In genomic region chr11:75157037-75157436, GRCm38 (mm10) we compare ENCODE assay signal across 11 mouse cellular contexts. TPM values are rescaled to one million over a fixed set of nuclear protein-coding genes. Genes with fewer than 3 reads are reported as not detected.
A peak's percentile ranks its signal among the peaks of the same experiment; 100 is the strongest.
DNase-seq lines count a peak whose midpoint lies in the region; ATAC-seq lines count a peak whose summit lies in the region.
"Had no signal": no experiment of that assay in that cellular context is flagged by ENCODE, and none has a peak within 500 bp of the region (broad histone marks: within the 10 kb centered on the region; RNA-seq: fewer than 3 reads in every experiment).

No protein-coding gene starts in this region.

- WGBS in lung, embryonic 16.5 days = 18% methylated on average over 4 of the region's 4 CpGs
- 41% methylated on average over 4 of the region's 4 CpGs for WGBS in neural tube, embryonic 15.5 days
- 57% methylated on average over 4 of the region's 4 CpGs for WGBS in forebrain, embryonic 14.5 days

- no peaks in the 10 kb centered on the region for H3K9me3 ChIP-seq in lung, embryonic 16.5 days (ENCODE audit: control insufficient read depth, low read length)
- H3K9me3 ChIP-seq in neural tube, embryonic 15.5 days (replicated peaks) = no peaks in the 10 kb centered on the region
- H3K9me3 ChIP-seq in forebrain, embryonic 14.5 days (replicated peaks; ENCODE audit: control insufficient read depth, low read length) = no peaks in the 10 kb centered on the region
- H3K9me3 ChIP-seq: forebrain, embryonic 15.5 days had no signal

- no peaks in the 10 kb centered on the region for H3K27me3 ChIP-seq in lung, embryonic 16.5 days (ENCODE audit: control insufficient read depth, insufficient read depth, low read depth, low read length)
- peaks cover under 1% of the 10 kb centered on the region; the same call in 1 of the 2 replicates for H3K27me3 ChIP-seq in neural tube, embryonic 15.5 days (replicated peaks)
- H3K27me3 ChIP-seq in forebrain, embryonic 14.5 days (replicated peaks; ENCODE audit: control insufficient read depth, insufficient read depth, low read length) = no peaks in the 10 kb centered on the region
- H3K27me3 ChIP-seq: forebrain, embryonic 15.5 days had no signal

- no peak for ATAC-seq in lung, embryonic 16.5 days (ENCODE audit: low read depth)
- no peak for ATAC-seq in neural tube, embryonic 15.5 days (ENCODE audit: low FRiP score)
- ATAC-seq in forebrain, embryonic 14.5 days = no peak
- ATAC-seq: forebrain, embryonic 15.5 days had no signal

- peak overlapping the region; percentile 82 for H3K27ac ChIP-seq in lung, embryonic 16.5 days (ENCODE audit: low read length)
- 0 out of 2 replicates have a peak overlapping the region, but pooled peaks have one; percentile 28 for H3K27ac ChIP-seq in neural tube, embryonic 15.5 days (replicated peaks)
- no peak overlapping the region for H3K27ac ChIP-seq in forebrain, embryonic 14.5 days (ENCODE audit: low read depth, low read length)
- H3K27ac ChIP-seq: forebrain, embryonic 15.5 days had no signal

- H3K4me1 ChIP-seq in lung, embryonic 16.5 days (replicated peaks; ENCODE audit: control insufficient read depth, insufficient read depth, low read length) = peaks cover 51% of the 10 kb centered on the region
- H3K4me1 ChIP-seq in neural tube, embryonic 15.5 days = 0 out of 2 replicates have a peak, but pooled peaks cover 5% of the 10 kb centered on the region
- H3K4me1 ChIP-seq in forebrain, embryonic 14.5 days (ENCODE audit: control insufficient read depth, insufficient read depth, low read length) = no peaks in the 10 kb centered on the region

- no peak overlapping the region for H3K4me3 ChIP-seq in lung, embryonic 16.5 days (ENCODE audit: low read length)
- H3K4me3 ChIP-seq in neural tube, embryonic 15.5 days (replicated peaks) = no peak overlapping the region
- no peak overlapping the region for H3K4me3 ChIP-seq in forebrain, embryonic 14.5 days (ENCODE audit: low read depth, low read length)
- H3K4me3 ChIP-seq: forebrain, embryonic 15.5 days had no signal

- no peak overlapping the region for H3K4me2 ChIP-seq in lung, embryonic 16.5 days (ENCODE audit: low read depth, low read length)
- H3K4me2 ChIP-seq in neural tube, embryonic 15.5 days = no peak overlapping the region
- H3K4me2 ChIP-seq in forebrain, embryonic 14.5 days (ENCODE audit: low read length) = no peak overlapping the region
- H3K4me2 ChIP-seq: forebrain, embryonic 15.5 days; liver, embryonic 11.5 days; midbrain, embryonic 11.5 days had no signal

- H3K36me3 ChIP-seq in lung, embryonic 16.5 days (ENCODE audit: control insufficient read depth, insufficient read depth, low read length) = no peaks in the 10 kb centered on the region; the same call in 1 of the 2 replicates
- peaks cover 20% of the 10 kb centered on the region for H3K36me3 ChIP-seq in neural tube, embryonic 15.5 days
- H3K36me3 ChIP-seq in forebrain, embryonic 14.5 days (ENCODE audit: control insufficient read depth, insufficient read depth, low read length) = peaks cover 47% of the 10 kb centered on the region

- H3K9ac ChIP-seq in lung, embryonic 16.5 days (ENCODE audit: low read length) = 0 out of 2 replicates have a peak overlapping the region, but pooled peaks have one; percentile 8
- H3K9ac ChIP-seq in neural tube, embryonic 15.5 days (replicated peaks) = no peak overlapping the region
- H3K9ac ChIP-seq in forebrain, embryonic 14.5 days (ENCODE audit: low read length) = no peak overlapping the region
- H3K9ac ChIP-seq: forebrain, embryonic 15.5 days had no signal

- DNase-seq in gastrocnemius, adult 18-20 months (ENCODE audit: low spot score) = peak; percentile 23
- no peak for DNase-seq in gastrocnemius, postnatal 10 days
- no peak for DNase-seq in lung, postnatal 14 days
- peak; percentile 35 for DNase-seq in heart, postnatal 4 days
- no peak for DNase-seq in forebrain, embryonic 14.5 days (ENCODE audit: low spot score)
- no peak for DNase-seq in spleen, postnatal 14 days (ENCODE audit: low spot score in 2 of 2)

RNA-seq across cellular contexts. Expression of gene Hic1, which starts 12.3 kb away (rescaled TPM):
- 1 to 10 TPM; 1.8 to 6.6 TPM for total RNA-seq in gastrocnemius, adult 18-20 months (2021)
- 10 to 100 TPM; 21.1 to 27.1 TPM for total RNA-seq in gastrocnemius, postnatal 10 days (2021)
- polyA plus RNA-seq in lung, embryonic 16.5 days (2015; fragmentation: Nextera tagmentation; extraction: Ambion mirVana) = 8.4 and 8.5 TPM in 2 replicates
- total RNA-seq in heart, postnatal 4 days (2021) = 10 to 100 TPM; 42.6 to 49.5 TPM
- 5.3 and 10.7 TPM in 2 replicates for polyA plus RNA-seq in neural tube, embryonic 15.5 days (2015; fragmentation: Nextera tagmentation; extraction: Ambion mirVana)
- 1.3 and 2.0 TPM in 2 replicates for polyA plus RNA-seq in forebrain, embryonic 14.5 days (2014; fragmentation: Nextera tagmentation; extraction: Ambion mirVana)

RNA-seq across cellular contexts. Expression of gene Ovca2, which starts 21.6 kb away (rescaled TPM):
- total RNA-seq in gastrocnemius, adult 18-20 months (2021) = 1 to 10 TPM; 2.5 to 2.8 TPM
- 1 to 10 TPM; 4.7 to 5.1 TPM for total RNA-seq in gastrocnemius, postnatal 10 days (2021)
- polyA plus RNA-seq in lung, embryonic 16.5 days (2015; fragmentation: Nextera tagmentation; extraction: Ambion mirVana) = 24.0 and 24.2 TPM in 2 replicates
- total RNA-seq in heart, postnatal 4 days (2021) = 1 to 10 TPM; 8.1 to 8.7 TPM
- polyA plus RNA-seq in neural tube, embryonic 15.5 days (2015; fragmentation: Nextera tagmentation; extraction: Ambion mirVana) = 12.6 and 15.4 TPM in 2 replicates
- polyA plus RNA-seq in forebrain, embryonic 14.5 days (2014; fragmentation: Nextera tagmentation; extraction: Ambion mirVana) = 24.3 and 24.6 TPM in 2 replicates

RNA-seq across cellular contexts. Expression of gene Dph1, which starts 34.0 kb away (rescaled TPM):
- 1 to 10 TPM; 4.6 to 5.6 TPM for total RNA-seq in gastrocnemius, adult 18-20 months (2021)
- 1 to 10 TPM; 8.3 to 8.4 TPM for total RNA-seq in gastrocnemius, postnatal 10 days (2021)
- polyA plus RNA-seq in lung, embryonic 16.5 days (2015; fragmentation: Nextera tagmentation; extraction: Ambion mirVana) = 17.1 and 17.9 TPM in 2 replicates
- 10 to 100 TPM; 15.0 to 17.4 TPM for total RNA-seq in heart, postnatal 4 days (2021)
- polyA plus RNA-seq in neural tube, embryonic 15.5 days (2015; fragmentation: Nextera tagmentation; extraction: Ambion mirVana) = 13.8 and 16.2 TPM in 2 replicates
- 15.9 and 17.6 TPM in 2 replicates for polyA plus RNA-seq in forebrain, embryonic 14.5 days (2014; fragmentation: Nextera tagmentation; extraction: Ambion mirVana)

RNA-seq across cellular contexts. Expression of gene Rtn4rl1, which starts 36.5 kb away (rescaled TPM):
- 1 to 10 TPM in 1 of 2 experiments, under 1 TPM in 1; 0.96 to 1.1 TPM for total RNA-seq in gastrocnemius, adult 18-20 months (2021)
- total RNA-seq in gastrocnemius, postnatal 10 days (2021) = 1 to 10 TPM; 3.2 to 3.8 TPM
- 2.0 and 2.9 TPM in 2 replicates for polyA plus RNA-seq in lung, embryonic 16.5 days (2015; fragmentation: Nextera tagmentation; extraction: Ambion mirVana)
- total RNA-seq in heart, postnatal 4 days (2021) = 10 to 100 TPM; 20.3 to 23.2 TPM
- 12.6 and 13.7 TPM in 2 replicates for polyA plus RNA-seq in neural tube, embryonic 15.5 days (2015; fragmentation: Nextera tagmentation; extraction: Ambion mirVana)
- 5.0 and 7.4 TPM in 2 replicates for polyA plus RNA-seq in forebrain, embryonic 14.5 days (2014; fragmentation: Nextera tagmentation; extraction: Ambion mirVana)

Comparison
In these comparisons a context has a peak if more than half of its experiments do, and no peak if none do; other contexts are left out.
1. DNase-seq: peak in gastrocnemius, adult 18-20 months (single experiment) and heart, postnatal 4 days (single experiment); none in gastrocnemius, postnatal 10 days (single experiment), lung, postnatal 14 days (single experiment), forebrain, embryonic 14.5 days (single experiment) and spleen, postnatal 14 days (0 of 2).